Mouse (Mus musculus) common myeloid progenitor, adult 5-6 weeks (primary cell): Measurements from ENCODE around the gene Il24. TPM values are rescaled to one million over a fixed set of nuclear protein-coding genes. Genes with fewer than 3 reads are reported as not detected.

Experiments
- ATAC-seq: replicated peaks from 2 replicates; pipeline ENCODE4 v1.8.0; 2016; ENCODE audit warnings: low read depth, mild to moderate bottlenecking, moderate TSS enrichment, inconsistent platforms; ENCODE audit not compliant: poor library complexity, severe bottlenecking
- total RNA-seq: library from RNA; stranded (forward); fragments of 200-1000, 187-1606 nt; gene quantifications from 2 replicates; pipeline ENCODE4 v1.2.3, GENCODE M21; 2017

Il24 gene
- total RNA-seq = not detected in 2 replicates

DNA sequence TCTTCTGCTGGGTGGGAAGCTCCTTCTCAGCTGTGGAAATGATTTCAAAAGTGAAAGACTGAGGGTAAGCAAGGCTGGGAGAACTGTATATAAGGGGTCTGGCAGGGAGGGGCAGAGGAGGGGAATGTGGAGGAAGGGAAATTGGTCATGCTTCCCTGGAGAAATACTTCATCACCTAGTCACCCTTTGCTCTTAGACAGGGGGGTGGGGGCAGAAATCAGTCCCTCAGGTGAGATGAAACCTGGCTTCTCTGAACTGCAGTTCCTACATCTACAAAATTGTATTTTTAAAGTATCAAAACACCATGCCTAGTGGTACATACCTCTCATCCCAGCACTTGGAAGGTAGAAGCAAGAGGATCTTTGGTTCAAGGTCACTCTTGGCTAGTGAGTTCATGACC lies at the start of gene Il24:
Gene Il24 (minus strand): TSS at position 101 of the 400 bp plus-strand sequence.
- no peak for ATAC-seq

DNA sequence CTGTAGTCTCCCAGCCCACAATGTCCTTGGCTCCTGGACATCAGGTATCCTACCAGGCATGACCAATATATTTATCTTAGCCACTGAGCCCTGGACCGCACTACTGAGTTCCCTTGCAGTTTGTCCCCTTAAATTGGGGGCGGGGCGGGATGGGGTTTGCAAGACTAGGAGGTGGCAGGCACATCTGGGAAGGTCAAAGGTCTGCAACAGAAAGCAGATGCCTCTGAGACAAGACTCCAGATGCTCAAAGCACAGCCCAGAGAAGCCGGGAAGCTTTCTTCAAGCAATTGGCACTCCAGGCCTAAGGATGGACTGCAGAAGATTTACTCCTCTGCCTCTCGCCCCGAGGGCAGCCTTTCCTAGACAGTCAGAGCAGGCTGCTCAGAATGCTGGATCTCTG lies 49.1 kb upstream of the Il24 start:
- ATAC-seq = no peak

DNA sequence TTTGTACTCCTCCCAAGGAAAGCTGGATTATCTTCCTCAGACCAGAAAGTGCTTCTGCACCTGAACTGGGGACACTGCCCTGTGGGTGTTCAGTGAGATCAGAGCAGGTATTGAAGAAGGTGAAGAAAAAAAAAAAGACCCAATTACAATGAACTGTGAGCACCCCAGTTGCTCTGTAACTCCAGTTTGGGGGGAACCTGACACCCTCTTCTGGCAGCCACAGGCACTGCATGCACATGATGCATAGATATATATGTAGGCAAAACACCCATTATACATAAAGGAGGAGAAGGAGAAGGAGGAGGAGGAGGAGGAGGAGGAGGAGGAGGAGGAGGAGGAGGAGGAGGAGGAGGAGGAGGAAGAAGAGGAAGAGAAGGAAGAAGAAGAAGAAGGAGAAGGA lies 39.2 kb upstream of the Il24 start:
- ATAC-seq = peak; percentile 54; the same call in 1 of the 2 replicates

DNA sequence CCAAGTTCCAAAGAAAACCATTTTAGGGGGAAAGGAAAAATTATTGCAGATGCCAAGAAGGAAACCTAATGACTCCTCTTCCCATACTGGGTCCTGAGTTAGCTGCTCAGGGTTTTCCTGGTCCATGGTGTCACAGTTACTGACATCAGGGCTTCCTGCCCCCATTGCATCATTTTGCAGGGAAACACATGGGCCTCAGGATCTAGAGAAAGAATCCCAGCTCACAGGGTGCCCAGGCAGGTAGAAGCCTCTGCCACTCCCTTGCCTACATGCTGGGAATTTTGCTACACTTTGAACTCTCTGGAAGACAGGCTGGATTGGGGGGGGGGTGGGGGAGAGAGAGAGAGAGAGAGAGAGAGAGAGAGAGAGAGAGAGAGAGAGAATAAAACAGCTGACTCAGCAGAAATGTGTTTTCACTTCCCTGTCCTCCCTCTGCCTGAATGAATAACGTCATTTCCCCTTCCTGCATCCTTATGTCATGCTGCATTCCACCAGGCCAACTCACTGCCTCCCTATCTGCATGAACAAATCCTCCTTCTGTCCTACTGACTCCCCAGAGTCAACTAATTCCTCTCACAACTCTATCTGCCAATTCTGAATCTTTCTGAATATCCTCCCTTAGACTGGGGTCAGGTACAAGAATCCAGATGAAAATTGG lies 31.2 kb upstream of the Il24 start:
- peak; percentile 39; the same call in 1 of the 2 replicates for ATAC-seq

DNA sequence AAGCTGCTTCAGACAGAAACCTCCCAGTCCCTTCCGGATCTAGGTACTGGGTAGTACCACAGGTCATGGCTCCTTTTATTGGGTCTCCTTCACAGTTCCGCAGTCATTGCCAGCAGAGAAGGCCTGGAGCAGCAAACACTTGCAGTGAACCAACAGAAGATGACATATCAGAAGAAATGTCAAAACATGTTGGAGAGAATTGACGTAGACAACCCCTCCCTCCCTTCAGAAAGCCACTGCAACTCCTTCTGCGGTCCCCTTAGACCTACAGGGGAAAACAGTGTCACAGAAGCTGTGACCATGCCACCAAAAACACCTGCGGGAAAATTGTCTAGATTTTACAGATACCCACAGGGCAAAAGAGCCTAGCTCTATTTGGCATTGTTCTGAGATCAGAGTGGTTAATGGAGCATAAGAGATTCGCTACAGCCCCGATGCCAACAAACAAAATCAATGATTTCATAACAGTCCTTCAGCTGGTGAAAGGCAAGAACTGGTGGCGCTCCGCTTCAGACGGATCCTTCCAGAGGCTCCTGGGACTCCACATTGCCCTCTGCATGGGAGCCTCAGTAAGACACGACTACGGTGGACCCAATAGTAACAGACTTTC lies 24.3 kb upstream of the Il24 start, which contains the start of gene Il20:
Gene Il20 (minus strand): TSS at position 51 of the 610 bp plus-strand sequence.
- ATAC-seq = no peak

DNA sequence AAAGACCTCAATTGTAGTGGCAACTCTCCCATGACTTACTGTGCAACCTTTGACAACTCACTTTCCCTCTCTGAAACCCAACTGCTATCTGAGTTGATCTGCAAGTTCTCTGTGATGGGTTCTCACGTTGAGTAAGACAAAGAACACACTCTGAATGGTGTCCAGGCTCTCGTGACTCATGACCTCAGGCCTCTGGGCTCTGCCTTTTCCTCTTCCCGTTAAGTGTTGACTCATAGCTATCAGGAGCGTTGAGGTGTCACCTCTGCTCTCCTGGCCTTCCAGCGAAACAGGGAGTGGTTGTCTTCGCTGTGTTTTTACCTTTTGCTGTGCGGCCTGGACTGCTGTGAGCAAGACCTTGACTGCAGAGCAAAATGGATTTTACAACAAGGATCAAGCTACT lies 15.3 kb upstream of the Il24 start:
- ATAC-seq = no peak

DNA sequence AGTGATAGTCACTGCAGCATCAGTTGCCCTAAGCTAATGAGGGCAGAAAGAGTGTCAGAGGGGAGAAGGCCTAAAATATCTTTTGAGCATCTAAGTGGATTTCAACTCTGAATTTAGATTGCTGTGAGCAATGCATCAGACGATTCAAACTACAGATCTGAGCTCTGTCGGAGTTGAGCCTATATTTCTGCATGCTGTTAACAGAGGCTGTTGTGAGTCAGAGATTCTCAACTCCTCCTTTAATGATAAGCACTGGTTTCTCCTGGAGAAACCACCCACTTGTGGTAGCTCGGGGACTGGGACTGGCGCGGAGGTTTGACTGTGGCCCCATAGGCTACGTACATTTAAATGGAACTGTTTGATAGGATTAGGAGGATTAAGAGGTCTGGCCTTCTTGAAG lies 7.2 kb upstream of the Il24 start:
- ATAC-seq = no peak

DNA sequence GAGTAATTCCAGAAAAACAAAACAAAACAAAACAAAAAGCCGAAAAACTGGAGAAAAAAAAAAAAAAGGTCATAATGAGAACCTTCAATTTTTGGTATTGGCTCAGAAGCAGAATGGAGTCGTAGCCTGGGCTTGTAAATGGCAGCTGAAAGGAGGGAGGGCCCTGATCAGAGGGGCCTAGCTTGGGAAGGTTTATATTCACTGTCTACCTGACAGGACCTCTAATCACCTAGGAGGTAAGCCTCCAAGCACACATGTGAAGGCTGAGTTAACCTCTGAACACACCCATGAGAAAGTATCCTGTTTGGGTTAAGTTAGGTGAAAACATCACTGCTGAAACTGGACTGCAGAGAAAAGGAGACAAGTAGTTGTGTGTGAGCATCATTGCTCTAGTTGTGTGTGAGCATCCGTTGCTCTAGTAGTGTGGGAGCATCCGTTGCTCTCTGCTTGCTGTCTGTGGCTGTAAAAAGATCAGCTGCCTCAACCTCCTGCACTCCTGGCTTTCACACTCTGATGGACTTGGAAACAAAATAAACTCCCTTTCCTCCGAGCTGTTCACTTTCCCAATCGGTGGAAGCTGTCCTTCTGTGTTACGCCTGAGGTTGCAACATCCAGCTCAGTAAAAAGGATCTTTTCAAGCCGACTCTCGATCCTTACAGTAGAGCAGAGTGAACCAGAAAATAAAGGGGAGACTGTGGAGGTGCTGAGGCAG lies 6.2 kb upstream of the Il24 start:
- ATAC-seq = no peak

DNA sequence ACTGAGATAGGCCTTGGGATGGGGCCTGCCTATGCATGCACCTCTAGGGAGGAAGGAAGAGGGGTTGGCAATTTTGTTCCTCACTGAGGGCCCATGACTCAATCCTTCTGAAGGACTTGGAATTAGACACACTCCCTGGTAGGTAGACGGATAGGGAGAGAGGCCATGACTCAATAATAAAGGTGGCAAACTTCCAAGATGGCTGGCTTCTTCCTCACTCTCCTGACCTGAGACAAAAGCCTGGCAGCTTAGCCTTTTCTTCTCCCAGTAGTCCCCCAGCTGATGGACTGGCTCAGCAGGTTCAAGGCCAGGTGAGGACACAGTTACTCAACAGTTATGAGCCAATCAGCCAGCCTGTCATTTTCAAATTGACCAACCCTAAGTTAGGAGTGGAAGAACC lies 5.2 kb upstream of the Il24 start:
- ATAC-seq = no peak

DNA sequence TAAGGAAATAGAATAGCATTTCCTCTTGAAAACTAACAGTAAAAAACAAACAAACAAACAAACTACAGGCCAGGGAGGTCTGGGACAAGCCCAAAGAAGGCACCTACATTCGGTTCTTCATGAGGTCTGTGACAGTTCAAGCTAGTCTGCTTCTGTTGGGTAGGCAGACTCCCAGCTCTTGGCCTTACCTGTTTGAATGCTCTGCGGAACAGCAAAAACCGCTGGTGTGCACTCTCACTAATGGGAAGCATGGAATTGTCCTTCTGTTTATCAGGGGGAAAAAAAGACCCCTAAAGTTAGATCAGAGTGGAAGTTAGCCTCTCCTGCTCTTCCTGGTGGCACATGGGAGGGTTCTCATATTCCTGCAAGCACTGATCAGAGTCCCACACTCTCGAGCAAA lies 4.1 kb downstream of the Il24 start:
- ATAC-seq = no peak

DNA sequence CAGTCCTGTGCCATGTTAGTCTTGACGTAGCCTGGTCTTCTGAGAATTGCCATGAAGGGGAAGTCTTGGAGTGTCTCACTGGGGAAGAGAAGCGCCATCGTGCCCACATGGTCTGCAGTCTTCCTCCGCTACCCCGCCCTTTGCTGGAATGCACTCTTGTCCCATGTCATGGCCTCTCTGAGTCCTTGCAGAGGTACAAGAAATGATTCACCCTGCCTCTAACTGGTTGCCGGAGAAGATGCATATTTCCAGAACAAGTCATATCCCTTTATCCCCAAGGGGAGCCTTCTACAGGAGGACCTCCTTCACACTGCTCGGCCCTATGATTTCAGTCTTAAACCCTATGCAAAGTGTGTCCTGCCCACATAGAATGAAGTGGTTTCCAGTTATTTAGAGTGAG lies 7.3 kb downstream of the Il24 start:
- ATAC-seq = no peak

DNA sequence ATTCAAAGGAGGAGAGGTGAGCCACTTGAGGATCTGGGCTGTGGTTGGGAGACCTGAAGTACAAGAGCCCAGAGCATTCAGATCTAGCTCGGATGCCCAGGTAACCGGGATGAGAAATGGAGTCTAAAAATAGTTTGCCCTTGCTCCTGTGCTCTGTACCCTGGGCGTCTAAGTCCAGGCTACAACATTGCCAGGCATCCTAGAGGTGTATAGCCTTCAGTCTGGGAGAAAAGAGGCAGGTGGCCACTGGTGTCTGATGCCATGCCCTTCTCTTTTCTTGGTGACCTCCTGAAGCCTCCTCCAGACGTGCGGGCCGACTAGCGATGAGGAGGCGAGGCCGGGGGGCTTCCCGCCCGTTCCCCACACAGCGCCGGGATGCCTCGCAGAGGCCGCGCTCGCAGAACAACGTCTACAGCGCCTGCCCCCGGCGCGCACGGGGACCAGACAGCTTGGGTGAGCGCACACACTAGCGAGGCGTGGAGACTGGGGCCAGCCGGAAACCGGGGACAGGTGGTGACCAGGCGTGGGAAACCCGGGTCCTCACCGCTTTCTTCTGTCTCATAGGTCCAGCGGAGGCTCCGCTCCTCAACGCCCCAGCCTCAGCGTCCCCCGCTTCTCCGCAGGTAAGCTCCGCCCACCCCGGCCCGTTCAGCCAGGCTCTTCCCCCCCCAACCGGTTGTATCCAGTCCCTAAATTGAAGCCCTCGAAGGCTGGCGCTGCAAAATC lies 9.2 kb downstream of the Il24 start:
- peak; percentile 49 for ATAC-seq

DNA sequence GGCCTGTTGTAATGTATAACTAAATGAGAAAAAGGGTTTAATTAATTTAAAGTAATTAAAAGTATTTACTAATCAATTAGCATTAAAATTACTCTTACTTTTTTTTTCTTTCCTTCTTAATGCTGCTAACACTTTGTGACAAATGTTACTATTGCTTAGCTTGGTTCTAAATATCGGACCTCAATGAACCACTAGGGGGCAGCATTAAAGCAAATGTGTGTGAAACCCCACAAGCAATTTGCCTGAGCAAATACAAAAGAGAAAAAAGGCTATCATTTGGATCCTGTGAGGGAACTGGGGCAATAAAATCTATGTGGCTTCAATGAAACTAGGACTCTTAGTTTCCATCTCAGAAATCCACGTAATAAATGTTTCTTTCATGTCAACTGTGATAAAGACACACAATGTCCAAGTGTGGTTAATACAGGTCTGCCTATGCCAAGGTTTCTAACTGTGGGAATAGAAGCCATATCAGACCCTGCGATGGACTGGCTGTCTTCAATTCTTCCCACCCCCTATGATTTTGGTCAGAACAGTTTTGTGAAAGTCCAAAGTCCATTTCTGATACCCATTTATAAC lies 10.2 kb downstream of the Il24 start:
- 0 out of 2 replicates have a peak, but pooled peaks have one; percentile 22 for ATAC-seq

DNA sequence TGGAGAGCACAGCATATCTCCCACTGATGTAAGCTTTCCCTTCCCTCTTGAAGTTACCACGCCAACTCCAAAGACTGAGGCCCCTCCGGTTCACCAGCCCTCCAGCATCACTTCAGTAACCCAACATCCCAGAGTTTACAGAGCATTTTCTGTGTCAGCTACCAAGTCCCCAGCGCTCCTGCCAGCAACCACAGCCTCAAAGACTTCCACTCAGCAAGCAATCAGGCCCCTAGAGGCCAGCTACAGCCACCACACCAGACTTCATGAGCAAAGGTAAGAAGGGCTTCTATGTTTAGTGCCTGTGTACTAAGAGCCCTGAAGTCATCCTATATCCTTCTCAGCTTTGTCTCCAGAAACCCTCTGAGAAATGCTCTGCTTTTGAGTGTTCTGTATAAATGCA lies 11.3 kb downstream of the Il24 start:
- no peak for ATAC-seq

DNA sequence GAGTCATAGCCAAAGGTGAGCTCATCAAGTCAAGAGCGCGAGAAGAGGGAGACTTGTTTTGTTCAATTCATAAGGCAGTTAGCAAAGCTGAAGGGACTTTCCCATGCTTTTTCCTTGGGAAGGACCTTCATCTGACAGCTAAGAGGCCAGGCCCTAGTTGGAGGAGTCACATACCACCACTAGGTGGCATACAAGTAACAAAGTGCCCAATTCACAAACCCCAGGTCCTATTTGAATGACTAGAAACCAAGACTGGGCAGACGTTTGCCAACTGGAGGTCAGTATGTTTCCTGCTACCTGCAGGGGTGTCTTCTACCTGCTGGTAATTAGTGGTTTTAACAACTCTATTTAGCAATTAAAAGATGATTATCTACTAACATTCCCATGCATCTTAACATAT lies 12.1 kb downstream of the Il24 start:
- ATAC-seq = peak; percentile 39; the same call in 1 of the 2 replicates

DNA sequence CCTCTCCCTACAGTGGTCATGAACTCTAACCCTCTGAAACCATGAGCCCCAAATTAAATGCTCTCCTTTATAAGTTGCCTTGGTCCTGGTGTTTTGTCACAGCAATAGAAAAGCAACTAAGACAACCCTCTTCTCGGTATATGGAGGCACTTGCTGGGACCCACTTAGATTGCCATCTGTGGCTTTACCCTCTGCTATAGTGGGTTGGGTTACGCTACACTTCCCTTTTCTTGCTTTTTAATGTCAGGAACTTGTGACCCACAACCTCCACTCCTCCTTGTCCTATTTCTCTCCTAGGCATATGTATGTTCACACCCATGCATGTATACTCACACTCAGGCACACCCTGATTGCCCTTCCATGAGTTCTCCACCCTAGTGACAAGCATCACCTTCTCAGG lies 14.3 kb downstream of the Il24 start:
- ATAC-seq = peak; percentile 82

DNA sequence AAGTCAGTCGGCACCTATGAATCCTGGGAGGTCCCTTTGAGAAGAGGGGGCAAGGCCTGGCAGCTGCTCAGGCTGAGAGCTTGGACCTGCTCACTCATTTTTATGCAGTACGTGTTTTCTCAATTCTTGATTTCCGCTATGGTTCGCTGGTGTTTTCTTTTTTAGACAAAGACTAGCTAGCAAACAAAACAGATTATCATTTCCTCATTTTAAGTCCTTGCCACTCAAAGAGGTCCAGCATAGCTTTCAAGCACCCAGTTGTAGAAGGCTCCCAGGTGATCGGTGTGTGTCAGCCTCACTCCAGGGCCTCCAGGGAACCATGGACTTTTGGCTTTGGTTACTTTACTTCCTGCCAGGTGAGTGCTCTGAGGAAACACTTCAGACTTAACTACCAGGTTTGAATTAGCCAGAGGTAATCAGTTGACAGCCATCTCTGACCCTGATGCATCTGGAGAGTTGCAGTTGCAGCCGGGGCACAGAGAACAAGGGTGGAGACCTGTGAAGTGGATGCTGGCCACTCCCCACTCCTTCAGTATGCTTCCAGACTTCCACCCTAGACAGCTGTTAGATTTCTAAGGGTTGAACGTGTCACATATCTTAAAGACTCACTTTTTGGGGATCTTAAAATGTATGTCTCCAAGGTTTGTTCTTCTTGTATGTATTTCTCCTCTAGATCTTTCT lies 21.6 kb downstream of the Il24 start, which contains the start of gene Fcmr:
Gene Fcmr (plus strand): TSS at position 129 of the 681 bp plus-strand sequence.
- no peak for ATAC-seq

DNA sequence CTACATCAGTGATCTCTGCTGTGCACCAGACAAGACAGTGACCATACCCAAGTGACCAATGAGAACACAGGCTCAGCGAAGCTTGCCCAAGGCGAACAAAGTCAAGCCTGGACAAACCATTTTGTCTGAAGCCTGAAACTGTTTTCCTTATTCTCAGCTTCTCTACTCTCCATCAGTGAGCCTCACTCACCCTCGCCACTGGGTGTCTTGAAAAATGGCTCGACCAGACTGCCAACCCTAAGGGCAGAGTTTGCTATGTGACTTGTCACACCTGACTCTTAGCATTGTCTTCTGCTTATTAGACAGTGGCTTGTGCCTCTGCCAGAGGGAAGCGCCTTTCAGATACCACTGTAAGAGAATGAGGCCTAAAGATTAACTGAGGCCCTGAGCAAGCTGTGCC lies 22.5 kb downstream of the Il24 start:
- no peak for ATAC-seq

DNA sequence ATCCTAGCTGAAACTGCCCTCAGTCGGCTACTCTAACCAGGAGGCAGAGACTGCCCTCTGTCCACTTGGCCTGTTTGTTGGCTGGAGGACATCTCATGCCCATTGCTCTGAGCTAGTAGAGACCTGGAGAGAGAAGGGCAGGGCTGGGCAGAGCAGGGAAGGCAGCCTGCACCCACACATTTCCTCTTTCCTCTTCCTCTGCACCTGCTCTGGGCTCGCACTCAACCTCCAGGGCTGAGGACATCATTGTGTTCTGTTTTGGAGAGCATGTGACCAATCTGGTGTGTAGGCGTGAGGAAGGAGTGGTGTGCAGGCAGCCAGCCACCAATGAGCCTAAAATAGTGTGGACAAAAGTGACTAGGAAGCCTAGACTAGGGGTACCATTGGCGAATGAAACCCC lies 23.0 kb downstream of the Il24 start:
- peak; percentile 77 for ATAC-seq

DNA sequence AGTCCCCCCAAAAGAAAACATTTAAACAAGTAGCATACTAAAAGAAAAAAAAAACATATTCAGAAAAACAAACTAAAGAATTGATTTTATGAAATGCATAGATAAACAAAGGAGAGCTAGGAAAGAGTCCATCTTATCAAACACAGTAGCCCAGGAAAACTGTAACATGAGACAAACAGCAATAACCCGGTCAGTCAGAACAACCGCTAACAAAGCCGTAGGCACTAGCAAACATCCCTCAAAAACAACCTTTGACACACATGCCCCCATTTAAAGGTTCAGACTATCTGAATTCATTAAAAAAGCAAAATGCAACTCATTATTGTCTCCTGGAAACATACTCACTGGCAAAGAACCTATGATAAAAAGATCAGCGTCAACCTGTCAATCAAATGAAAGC lies 29.8 kb downstream of the Il24 start:
- no peak for ATAC-seq
